Mouse (Mus musculus): ENCODE data around the gene Bpifc. TPM values are rescaled to one million over a fixed set of nuclear protein-coding genes. Genes with fewer than 3 reads are reported as not detected.

Bpifc gene
- not detected for polyA plus RNA-seq (2014; fragmentation: Illumina TruSeq; extraction: RNeasy Lipid Tissue Mini Kit (QIAGEN cat#74804); ENCODE audit: low replicate concordance)

GRCm38 (mm10) chr10:86011781-86012180 is at the start of gene Bpifc:
Bpifc (minus strand) TSS chr10:86011895.

GRCm38 (mm10) chr10:86021749-86022473 is 10.2 kb upstream of the Bpifc start, which contains the start of gene Fbxo7:
Fbxo7 (plus strand) TSS chr10:86021972.

GRCm38 (mm10) chr10:85957464-85957950 is 54.2 kb downstream of the Bpifc start, which contains the start of gene Rtcb:
Rtcb (minus strand) TSS chr10:85957823.

GRCm38 (mm10) chr10:85927676-85928445 is 83.8 kb downstream of the Bpifc start, which contains the start of gene Ascl4:
Ascl4 (plus strand) TSS chr10:85927681.

GRCm38 (mm10) chr10:85916498-85917309 is 95.0 kb downstream of the Bpifc start, which contains the start of gene Prdm4:
Prdm4 (minus strand) TSS chr10:85917142.

Other genes starting within 250 kb of the Bpifc start
- 15.1 TPM for gene Pwp1, start 182.4 kb downstream of the Bpifc start, polyA plus RNA-seq (2014; fragmentation: Illumina TruSeq; extraction: RNeasy Lipid Tissue Mini Kit (QIAGEN cat#74804); ENCODE audit: low replicate concordance)
- gene Prdm4, start 94.8 kb downstream of the Bpifc start, polyA plus RNA-seq (2014; fragmentation: Illumina TruSeq; extraction: RNeasy Lipid Tissue Mini Kit (QIAGEN cat#74804); ENCODE audit: low replicate concordance) = 16.3 TPM
- not detected for gene Ascl4, start 84.2 kb downstream of the Bpifc start, polyA plus RNA-seq (2014; fragmentation: Illumina TruSeq; extraction: RNeasy Lipid Tissue Mini Kit (QIAGEN cat#74804); ENCODE audit: low replicate concordance)
- gene Rtcb, start 54.1 kb downstream of the Bpifc start, polyA plus RNA-seq (2014; fragmentation: Illumina TruSeq; extraction: RNeasy Lipid Tissue Mini Kit (QIAGEN cat#74804); ENCODE audit: low replicate concordance) = 14.5 TPM
- gene Fbxo7, start 10.1 kb upstream of the Bpifc start, polyA plus RNA-seq (2014; fragmentation: Illumina TruSeq; extraction: RNeasy Lipid Tissue Mini Kit (QIAGEN cat#74804); ENCODE audit: low replicate concordance) = 8.4 TPM